Mouse (Mus musculus) T-helper 17 cell (primary cell): ENCODE data around the gene Efna3.

Experiments
- in situ Hi-C, 2 experiments: fragments of 300-600 bp; cut with MboI, MseI; formaldehyde crosslinking; loops; 1 replicate in 1 of 2; 2 replicates in 1 of 2; pipeline ENCODE4 v1.15.1; 2025; ENCODE audit warnings: high pct_unique_total_duplicates in 2 of 2

Efna3 gene

GRCm38 (mm10) chr3:89339416-89339815, 16.7 kb upstream of the Efna3 start:
- in situ Hi-C loops, result no loop called here

GRCm38 (mm10) chr3:89337721-89338578, 15.2 kb upstream of the Efna3 start, which contains the start of gene Efna4:
Gene Efna4, minus strand, starts transcription at chr3:89338028.
- in situ Hi-C loops, result no loop called here

- in situ Hi-C loops, result no loop called here
Measured at GRCm38 (mm10) chr3:89337062-89337720, 14.4 kb upstream of the Efna3 start.

- in situ Hi-C loops, result no loop called here
Measured at GRCm38 (mm10) chr3:89336529-89336928, 13.8 kb upstream of the Efna3 start.

GRCm38 (mm10) chr3:89333053-89333452, 10.3 kb upstream of the Efna3 start:
- in situ Hi-C loops, result no loop called here

- in situ Hi-C loops, result no loop called here
Measured at GRCm38 (mm10) chr3:89332476-89332875, 9.7 kb upstream of the Efna3 start.

GRCm38 (mm10) chr3:89332013-89332412, 9.2 kb upstream of the Efna3 start:
- in situ Hi-C loops, result no loop called here

- in situ Hi-C loops, result no loop called here
Measured at GRCm38 (mm10) chr3:89331561-89331960, 8.8 kb upstream of the Efna3 start.

- in situ Hi-C loops, result no loop called here
Measured at GRCm38 (mm10) chr3:89330948-89331347, 8.2 kb upstream of the Efna3 start.

GRCm38 (mm10) chr3:89330346-89330745, 7.6 kb upstream of the Efna3 start:
- in situ Hi-C loops, result no loop called here

GRCm38 (mm10) chr3:89328623-89329022, 5.9 kb upstream of the Efna3 start:
- in situ Hi-C loops, result no loop called here

GRCm38 (mm10) chr3:89327371-89327870, 4.7 kb upstream of the Efna3 start:
- in situ Hi-C loops, result no loop called here

GRCm38 (mm10) chr3:89325882-89326281, 3.1 kb upstream of the Efna3 start:
- in situ Hi-C loops, result no loop called here

GRCm38 (mm10) chr3:89322131-89322500, 649 bp downstream of the Efna3 start:
- in situ Hi-C loops, result no loop called here

GRCm38 (mm10) chr3:89321183-89322130, 1.3 kb downstream of the Efna3 start:
- in situ Hi-C loops, result no loop called here

- in situ Hi-C loops, result no loop called here
Measured at GRCm38 (mm10) chr3:89320581-89321182, 2.1 kb downstream of the Efna3 start.

- in situ Hi-C loops, result loop anchor here in 1 of 2 experiments (5.0 kb wide), 2 partner anchors 72 to 163 kb away; partner anchors contain the start of genes Krtcap2 and Trim46
Measured at GRCm38 (mm10) chr3:89319591-89320350, 3.0 kb downstream of the Efna3 start.

GRCm38 (mm10) chr3:89318971-89319590, 3.7 kb downstream of the Efna3 start:
- in situ Hi-C loops, result loop anchor here in 1 of 2 experiments (5.0 kb wide), 2 partner anchors 72 to 163 kb away; partner anchors contain the start of genes Krtcap2 and Trim46

- in situ Hi-C loops, result loop anchor here in 1 of 2 experiments (5.0 kb wide), 2 partner anchors 71 to 164 kb away; partner anchors contain the start of genes Krtcap2 and Trim46
Measured at GRCm38 (mm10) chr3:89318316-89318715, 4.4 kb downstream of the Efna3 start.
